Mouse (Mus musculus): Measurements from ENCODE around the gene Smc4.
"Not testable (repeated sequence)": the region's sequence is repeated elsewhere in the genome, so short reads cannot be mapped to it uniquely, and the experiment has no call there.

Smc4 gene

DNA sequence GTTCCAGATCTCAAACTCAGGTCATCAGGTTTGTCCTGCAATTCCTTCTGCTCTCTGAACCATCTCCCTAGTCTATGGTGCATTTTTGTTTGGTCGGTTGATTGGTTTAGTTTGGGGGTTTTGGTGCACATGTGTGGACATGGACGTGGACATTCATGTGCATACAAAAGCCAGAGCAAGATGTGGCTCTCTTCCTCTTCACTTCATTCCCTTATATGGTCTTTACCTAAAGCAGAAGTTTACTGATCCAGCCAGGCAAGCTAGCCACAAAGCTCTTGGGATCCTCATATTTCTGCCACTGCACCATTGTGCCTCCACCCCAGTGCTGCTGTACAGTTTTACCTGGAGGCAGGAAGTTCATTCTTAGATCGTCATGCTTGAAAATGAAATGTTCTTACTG is 12.6 kb downstream of the Smc4 start:
- DNase-seq (ENCODE audit: low spot score in 2 of 2): no peak

DNA sequence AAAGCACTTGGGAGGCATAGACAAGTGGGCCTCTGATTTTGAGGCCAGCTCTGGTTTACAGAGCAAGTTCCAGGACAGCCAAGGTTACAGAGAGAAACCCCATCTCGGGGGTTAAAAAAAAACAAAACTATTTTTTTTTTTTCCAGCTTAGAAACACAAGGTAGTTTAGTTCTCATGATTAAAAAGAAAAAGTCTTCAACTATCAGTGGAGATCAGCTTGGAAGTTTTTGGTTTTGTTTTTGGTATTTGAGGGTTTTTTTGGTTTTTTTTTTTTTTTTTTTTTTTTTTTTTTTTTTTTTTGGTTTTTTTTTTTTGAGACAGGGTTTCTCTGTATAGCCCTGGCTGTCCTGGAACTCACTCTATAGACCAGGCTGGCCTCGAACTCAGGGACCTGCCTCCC is 14.1 kb downstream of the Smc4 start:
- DNase-seq (ENCODE audit: low spot score in 2 of 2): not testable (repeated sequence)

DNA sequence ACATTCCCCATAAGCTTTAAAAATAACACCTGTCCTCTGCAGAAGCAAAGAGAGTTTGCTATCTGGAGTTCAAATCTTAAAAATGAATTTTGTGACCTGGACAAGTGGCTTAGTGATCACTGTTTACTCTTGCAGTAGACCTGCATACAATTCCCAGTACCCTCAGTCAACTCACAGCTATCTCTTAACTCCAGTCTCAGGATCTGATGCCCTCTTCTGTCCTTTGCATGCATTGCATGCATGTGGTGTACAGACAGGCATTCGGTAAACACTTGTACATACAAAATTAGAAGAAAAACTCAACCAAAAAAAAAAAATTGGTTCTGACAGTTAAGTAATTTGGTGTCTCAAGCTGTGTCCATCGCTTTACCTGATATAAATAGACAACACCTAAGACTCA is 15.7 kb downstream of the Smc4 start:
- no peak for DNase-seq (ENCODE audit: low spot score in 2 of 2)

DNA sequence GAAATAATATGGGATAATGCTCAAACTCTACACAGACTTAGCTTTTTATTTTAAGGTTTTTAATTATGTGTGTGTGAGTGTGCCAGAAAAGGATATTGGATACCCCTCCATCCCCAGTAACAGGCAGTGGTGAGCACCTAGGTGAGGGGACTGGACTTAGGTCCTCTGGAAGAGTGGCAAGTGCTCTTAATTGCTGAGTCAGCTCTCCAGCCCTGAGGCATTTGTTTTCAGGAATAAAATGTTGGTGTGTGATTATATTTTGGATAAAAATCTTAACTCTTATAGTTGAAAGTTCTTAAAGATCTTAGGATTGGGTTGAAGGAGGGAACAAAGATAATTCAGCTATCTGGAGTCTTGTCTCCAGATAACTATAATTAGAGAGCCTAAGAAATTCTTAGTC is 16.2 kb downstream of the Smc4 start:
- no peak for DNase-seq (ENCODE audit: low spot score in 2 of 2)

DNA sequence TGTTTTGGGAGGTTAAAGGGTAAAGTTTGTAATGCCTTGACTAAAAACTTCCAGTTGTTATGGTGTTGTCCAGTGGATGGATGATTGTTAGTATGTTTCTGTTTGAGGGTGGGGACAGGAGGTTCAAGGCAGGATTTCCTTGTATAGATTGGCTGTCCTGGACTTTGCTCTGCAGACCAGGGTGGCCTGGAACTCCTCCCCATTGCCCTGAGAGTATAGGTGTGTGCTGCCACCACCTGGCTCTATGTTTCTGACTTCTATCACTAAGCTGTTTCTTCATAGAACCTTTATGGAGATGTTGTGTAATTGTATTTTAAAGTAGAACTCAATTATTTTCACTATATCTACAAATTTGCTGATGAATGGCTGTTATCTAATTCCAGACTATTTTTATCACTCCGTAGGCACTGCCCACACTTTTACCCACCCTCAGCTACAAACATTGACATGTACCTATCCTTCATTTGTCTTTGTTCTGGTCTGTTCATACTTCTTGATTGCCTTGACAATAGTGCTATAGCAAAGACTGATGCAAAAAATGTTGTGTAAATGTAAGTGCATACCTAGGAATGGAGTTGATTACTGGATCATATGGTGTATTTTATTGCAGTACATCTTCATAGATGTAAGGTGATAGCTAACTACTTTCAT is 21.7 kb downstream of the Smc4 start:
- no peak for DNase-seq (ENCODE audit: low spot score in 2 of 2)

DNA sequence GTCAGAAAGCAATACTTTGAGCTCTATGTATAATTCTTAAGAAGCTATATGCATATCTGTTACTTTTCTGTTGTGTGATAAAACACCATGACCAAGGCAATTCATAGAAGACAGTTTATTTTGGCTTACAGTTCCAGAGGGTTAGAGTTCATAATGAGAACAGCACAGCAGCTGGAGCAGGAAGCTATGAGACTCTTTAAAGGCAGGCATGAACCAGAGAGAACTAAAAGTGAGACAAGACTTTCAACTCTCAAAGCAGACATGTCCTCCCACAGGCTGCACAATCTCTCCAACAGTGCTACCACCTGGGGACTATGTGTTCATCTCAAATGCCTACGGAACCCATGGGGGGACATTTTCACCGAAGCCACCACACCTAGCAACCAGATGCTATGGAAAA is 35.6 kb downstream of the Smc4 start:
- no peak for DNase-seq (ENCODE audit: low spot score in 2 of 2)

DNA sequence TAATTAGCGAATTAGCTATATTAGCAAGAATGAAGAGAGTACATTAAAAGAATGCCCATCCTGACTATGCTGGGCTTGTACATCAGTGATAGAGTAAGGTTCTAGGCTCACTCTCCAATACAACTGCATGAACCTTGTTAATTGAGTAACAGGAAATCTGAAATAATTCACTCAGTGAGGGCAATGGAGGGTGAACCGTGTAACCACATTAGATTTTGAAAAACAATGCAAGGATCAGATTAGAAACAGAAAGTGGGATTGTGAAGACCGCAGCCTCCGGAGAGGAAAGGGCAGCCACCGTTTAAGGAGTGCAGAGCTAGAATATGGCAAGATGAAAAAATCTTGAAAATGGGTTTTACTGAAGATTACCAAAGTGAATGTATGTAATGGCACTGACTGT is 36.8 kb downstream of the Smc4 start:
- DNase-seq (ENCODE audit: low spot score in 2 of 2): no peak

DNA sequence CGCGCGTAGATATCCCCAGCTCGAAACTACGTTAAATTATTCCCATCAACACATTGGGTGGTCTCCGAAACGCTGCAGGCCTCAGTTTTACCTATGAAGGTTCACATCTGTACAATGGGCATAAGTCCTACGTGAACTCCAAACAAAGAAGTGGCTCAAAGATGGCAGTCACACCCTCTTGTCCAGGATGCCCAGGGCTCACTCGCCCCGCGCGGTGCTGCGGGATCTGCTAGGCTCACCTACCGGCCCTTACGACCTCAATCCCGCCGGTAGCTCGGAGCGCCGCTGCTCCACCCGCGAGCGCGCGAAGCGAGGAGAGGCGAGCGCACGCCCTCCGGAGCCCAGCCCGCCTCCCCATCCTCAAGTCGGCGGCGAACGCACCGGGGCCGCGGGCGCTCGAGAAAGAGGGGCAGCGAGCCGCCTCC is 39.6 kb downstream of the Smc4 start:
- DNase-seq (ENCODE audit: low spot score in 2 of 2): peak in 1 of 2 experiments; percentile 12

DNA sequence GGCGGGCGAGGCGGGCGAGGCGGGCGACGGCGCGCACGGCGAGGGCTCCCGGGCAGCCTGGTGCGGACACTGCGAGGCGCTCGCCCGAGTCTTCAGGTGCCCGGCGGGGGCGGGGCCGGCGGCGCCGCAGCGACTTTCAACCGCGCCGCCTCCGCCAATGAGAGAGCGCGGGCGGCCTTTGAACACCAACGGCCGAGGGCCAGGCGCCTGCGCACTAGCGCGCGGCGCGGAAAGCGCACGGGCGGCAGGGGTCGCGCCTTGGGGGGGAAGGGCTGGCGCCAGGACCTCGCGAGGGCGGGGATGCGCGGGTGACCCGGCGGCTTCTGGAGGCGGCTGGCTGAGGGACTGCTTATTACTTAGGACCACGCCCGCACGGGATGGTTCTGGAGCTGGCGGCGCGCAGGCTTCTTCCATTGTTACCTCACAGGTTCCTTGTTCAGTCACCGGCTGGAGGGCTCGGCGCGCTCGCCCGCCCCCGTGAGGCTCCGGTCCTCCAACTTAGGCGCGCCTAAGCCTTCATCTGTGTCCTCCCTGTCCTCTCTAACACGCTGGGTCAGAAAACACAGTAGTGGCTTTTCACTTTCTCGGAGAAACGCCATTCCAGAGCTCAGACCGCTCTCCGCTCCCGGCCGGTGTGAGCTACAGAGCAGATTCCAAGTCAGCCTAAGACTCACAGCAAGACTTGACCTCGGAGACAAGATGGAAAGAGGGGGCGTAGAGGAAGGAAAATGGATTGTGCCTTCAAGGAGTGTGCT is 40.3 kb downstream of the Smc4 start, which contains the start of gene Trim59:
Gene Trim59 (minus strand): TSS at position 111 of the 755 bp plus-strand sequence.
- peak; percentile 60 to 82 for DNase-seq (ENCODE audit: low spot score in 2 of 2)

DNA sequence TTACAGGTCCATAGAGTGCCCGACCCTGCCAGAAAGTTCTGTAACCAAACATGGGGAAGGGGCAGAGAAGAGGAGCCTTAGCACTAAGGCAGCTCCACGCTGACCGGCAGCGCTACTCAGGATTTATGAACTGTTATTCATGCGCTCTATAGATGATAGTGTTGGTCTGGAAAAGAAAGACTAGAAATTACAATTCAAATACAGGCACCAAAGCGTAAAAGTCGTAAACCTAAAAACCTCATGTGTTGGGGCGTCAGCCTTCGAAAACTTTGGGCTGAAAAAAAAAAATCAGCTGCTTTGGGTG is 40.8 kb downstream of the Smc4 start:
- no peak for DNase-seq (ENCODE audit: low spot score in 2 of 2)

DNA sequence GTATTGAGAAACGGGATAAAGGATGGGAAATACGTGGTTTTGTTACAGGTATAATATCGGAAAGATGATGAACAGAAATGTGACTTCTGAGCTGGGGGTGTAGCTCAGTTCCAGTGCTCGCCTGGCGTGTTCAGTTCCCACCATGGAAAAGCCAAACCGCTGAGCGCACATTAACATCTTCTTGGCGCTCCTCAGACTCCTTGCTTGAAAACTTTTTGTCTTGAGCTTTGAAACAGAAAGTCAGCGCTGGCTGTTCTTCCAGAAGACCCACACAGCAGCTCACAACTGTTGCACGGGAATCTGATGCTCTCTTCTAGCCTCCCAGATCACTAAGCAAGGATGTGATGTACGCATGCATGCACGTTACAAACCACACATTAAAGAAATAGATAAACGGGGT is 41.2 kb downstream of the Smc4 start:
- no peak for DNase-seq (ENCODE audit: low spot score in 2 of 2)

DNA sequence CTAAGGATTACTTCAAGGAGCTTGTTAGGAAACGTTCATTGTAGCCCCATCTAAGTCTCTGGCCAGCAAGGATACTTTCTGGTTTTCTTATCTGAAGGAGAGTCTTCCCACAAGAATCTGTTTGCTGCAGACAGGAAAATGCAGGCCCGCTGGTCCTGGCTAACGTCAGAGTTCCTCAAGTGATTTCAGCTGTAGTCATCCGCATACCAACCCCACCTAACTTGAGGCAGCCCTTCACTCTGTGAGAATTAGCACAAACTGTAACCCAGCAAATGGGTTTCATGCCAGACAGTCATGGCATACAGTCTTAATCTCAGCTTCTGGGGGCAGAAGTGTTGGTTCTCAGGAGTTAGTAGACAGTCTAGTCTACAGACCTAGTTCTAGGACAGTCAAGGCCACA is 42.0 kb downstream of the Smc4 start:
- no peak for DNase-seq (ENCODE audit: low spot score in 2 of 2)

DNA sequence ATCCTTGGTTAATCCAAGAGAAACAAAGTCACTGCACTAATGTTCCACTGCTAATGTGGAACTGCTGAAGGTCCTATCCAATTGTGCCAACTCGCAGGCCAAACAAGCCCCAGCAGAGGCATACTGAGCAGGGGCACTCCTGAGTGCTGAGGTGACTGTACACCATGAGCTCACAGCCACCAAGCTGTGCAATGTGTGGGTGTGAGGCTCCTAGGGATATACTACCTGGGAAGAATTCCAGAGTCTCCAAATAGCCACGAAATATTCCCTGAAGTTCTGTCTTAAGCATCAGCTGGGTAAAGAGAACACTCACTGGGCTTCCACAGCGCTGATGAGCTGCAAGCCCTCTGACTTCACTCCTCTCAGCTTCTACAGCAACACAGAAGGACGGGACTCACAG is 43.1 kb downstream of the Smc4 start:
- no peak for DNase-seq (ENCODE audit: low spot score in 2 of 2)

DNA sequence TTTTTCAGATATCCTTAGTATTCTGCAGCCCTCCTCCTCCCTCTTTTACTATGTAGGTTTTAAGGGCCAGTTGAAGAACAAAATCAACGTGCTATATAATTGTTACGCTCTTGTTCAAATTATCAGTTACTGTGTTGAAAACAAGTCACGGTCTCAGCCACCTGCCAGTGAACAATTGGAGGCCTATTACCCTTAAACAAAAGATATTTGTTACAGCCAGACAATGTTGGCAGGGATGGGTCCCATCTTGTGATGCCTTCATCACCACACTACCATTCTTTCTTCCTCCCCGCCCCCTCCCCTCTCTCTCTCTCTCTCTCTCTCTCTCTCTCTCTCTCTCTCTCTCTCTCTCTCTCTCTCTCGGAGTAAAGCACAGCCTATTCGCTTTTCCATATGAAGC is 44.5 kb downstream of the Smc4 start:
- DNase-seq (ENCODE audit: low spot score in 2 of 2): peak in 1 of 2 experiments; percentile 25

DNA sequence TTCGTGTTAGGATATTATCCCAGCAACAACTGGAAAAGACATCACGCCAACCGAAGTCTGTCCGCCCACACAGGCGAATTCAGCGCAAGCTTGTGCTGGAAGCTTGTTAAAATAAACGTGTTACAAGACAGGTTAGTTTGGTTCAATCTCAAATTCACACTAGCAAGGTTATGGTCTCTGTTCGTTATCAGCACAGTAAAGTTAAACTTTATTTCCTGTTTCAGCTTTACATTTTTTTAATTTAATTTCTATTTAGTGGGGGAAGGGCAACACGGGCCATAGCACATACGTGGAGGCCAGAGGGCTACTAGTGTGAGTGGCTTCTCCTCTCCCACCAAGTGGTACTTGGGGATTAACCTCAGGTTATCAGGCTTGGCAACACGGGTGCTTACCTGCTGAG is 47.4 kb downstream of the Smc4 start:
- DNase-seq (ENCODE audit: low spot score in 2 of 2): no peak

DNA sequence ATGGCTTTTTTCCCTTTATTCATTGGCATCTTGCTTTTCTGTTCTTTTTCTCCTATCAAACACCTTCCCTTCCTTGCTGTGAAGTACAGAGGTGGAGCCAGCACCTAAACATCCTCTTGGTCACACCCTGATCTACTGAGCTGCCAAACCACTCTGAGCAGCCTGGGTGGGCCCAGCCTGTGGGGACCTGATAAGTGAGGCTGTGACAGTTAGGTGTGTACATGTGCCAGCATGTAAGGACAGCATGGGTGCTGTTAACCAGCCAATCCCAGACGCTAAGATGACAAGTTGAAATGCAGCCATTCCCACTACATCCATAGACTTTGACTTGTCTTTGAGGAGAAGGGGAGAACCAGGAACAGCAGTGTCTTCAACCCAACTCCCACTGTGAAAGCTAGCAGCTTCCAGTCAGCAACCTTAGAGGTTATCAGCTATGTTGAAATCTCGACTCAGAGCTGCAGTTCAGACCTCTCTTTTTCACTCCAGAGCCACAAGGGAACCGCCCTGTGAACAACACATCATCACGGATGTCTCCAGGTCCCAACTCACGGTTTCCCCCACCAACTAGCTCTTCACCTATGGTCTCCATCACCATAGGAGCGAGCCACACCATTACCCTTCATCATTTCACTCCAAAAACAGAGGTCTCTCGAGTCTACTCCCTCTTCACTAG is 50.4 kb downstream of the Smc4 start:
- no peak for DNase-seq (ENCODE audit: low spot score in 2 of 2)

DNA sequence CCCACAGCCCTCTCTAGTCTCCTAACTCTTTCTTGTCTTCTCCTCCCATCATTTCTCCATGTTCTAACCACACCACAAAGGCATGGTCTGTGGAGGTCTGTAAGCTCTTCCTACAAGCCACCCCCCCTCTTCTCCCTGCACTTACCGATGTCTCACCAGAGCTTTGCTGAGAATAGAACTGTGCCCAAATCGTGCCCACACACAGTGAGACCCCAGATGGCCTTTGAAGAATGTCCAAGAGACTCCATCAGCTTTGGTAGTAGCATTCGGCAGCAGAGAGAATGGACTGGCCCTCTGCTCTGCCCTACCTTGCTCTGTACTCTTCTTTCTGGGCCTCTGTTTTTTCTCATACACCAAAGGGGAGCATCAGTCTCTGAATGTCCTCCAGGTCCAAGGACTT is 51.3 kb downstream of the Smc4 start:
- no peak for DNase-seq (ENCODE audit: low spot score in 2 of 2)

DNA sequence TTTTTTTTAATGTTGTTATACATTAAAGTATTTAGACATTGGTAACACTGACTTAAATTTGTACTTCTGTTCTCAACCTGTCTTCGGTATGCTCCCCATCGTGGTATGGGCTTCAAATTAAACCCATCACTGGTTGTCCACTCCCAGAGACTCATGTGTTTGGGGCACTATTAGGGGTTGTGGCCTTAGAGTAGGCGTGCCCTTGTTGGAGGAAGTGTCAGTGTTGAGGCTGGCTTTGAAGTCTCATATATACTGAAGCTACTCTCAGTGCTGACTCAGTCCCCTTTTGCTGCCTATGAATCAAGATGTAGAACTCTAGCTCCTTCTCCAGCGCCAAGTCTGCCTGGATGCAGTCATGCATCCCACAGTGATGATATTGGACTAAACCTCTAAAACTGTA is 56.1 kb downstream of the Smc4 start:
- DNase-seq (ENCODE audit: low spot score in 2 of 2): no peak

DNA sequence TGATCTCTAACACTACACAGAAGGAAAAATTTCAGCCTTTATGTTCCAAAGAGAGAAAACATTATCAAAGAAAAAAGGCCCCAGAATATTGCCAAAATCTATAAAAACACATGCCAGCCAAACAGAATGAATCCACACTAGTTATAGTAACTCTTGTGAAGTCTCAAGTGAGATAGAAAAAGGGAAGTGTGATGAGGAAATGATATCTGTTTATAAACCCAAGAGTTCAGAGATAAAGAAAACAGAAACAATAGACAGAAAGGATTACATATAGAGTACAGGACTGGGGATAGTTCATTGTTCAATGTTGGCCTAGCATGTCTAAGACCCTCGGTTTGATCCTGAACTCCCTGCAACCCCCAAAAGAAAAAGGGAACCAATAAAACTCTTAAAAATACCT is 58.2 kb downstream of the Smc4 start:
- DNase-seq (ENCODE audit: low spot score in 2 of 2): no peak

DNA sequence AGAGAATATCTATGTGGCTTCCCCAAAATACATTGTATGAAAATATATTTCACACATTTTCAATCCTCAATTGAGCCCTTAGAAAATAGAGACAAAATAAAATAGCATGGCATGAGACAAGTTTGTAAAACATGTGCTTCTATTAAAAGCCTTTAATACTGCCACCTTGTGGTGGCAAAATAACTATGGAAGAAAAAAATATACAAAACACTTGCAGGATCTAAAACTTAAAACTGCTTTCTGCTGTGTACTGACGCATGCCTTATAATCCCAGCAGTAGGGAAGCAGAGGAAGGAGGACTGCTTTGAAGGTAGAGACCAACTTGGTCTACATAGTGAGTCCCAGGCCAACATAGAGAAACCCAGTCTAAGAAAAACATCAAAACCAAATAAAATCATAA is 59.5 kb downstream of the Smc4 start:
- no peak for DNase-seq (ENCODE audit: low spot score in 2 of 2)
